Mouse (Mus musculus): Measurements from ENCODE around the gene Tpo.
A peak's percentile ranks its signal among the peaks of the same experiment; 100 is the strongest.

DNA sequence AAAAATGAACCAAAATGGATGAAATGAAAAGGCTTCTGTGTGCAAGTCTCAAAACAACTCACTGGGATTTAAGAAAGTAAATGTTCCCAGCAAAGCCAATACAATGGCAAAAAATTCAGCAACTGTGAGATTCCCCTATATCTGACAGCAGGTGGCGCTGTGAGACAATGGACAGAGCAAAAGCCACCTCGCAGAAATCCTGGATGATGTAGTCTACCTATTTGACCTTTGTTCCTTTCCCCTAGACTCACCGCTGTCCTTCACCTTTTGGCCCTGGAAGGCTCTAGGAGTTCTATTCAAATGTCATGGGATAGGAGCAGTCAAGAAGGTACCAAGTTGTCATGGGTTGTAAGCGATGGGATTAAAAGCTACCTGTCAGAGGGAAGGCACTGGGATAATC is 82.2 kb downstream of the Tpo start:
- peak; percentile 48; the same call in 1 of the 2 replicates for TF ChIP-seq CTCF (IDR thresholded peaks at IDR 0.05; ENCODE audit: borderline replicate concordance, insufficient read depth, low read length)
- TF ChIP-seq POLR2A (IDR thresholded peaks at IDR 0.05; ENCODE audit: low read depth, low read length): no peak

Data from embryonic fibroblast, embryonic 13.5 days (primary cell).